Mouse (Mus musculus): ENCODE data around the gene Enho.

- TF ChIP-seq GATA1 (IDR thresholded peaks at IDR 0.05; ENCODE audit: borderline replicate concordance, low read length) (no peak), FLI1 (IDR thresholded peaks at IDR 0.05; ENCODE audit: low read length) (no peak)
Observed at GRCm38 (mm10) chr4:41654217-41654616, 14.1 kb upstream of the Enho start.

Data from megakaryocyte, embryonic 14.5 days (primary cell).